Comparison of ENCODE assay signal across 8 mouse cellular contexts in genomic region chr2:84827283-84827920, GRCm38 (mm10). TPM values are rescaled to one million over a fixed set of nuclear protein-coding genes. Genes with fewer than 3 reads are reported as not detected.
A peak's percentile ranks its signal among the peaks of the same experiment; 100 is the strongest.
DNase-seq lines count a peak whose midpoint lies in the region; ATAC-seq and TF ChIP-seq lines count a peak whose summit lies in the region.

No protein-coding gene starts in this region.

- H3K9me3 ChIP-seq in G1E (replicated peaks): no peaks in the 10 kb centered on the region
- H3K9me3 ChIP-seq in hindbrain, embryonic 10.5 days: no peaks in the 10 kb centered on the region
- no peaks in the 10 kb centered on the region for H3K9me3 ChIP-seq in limb, embryonic 15.5 days

- no peak for ATAC-seq in CD4-positive, CD25-positive, alpha-beta regulatory T cell, adult 4 months
- peak; percentile 50 for ATAC-seq in G1E (ENCODE audit: extremely low read depth, insufficient number of reproducible peaks, low FRiP score, poor library complexity, severe bottlenecking)
- ATAC-seq in limb, embryonic 15.5 days (ENCODE audit: insufficient number of reproducible peaks, low FRiP score, low TSS enrichment, low read depth): no peak

- no peak for TF ChIP-seq CTCF in G1E (IDR thresholded peaks at IDR 0.05; ENCODE audit: low read depth, low read length)
- TF ChIP-seq CTCF in small intestine, adult 2 months (IDR thresholded peaks at IDR 0.05; ENCODE audit: extremely low read depth, insufficient read length, insufficient replicate concordance, low read depth, low read length): no peak

- TF ChIP-seq POLR2A in small intestine, adult 2 months (IDR thresholded peaks at IDR 0.05; ENCODE audit: low read depth, low read length): peak; percentile 15; the same call in 1 of the 2 replicates

- H3K27ac ChIP-seq in hindbrain, embryonic 10.5 days: peak overlapping the region; percentile 83
- no peak overlapping the region for H3K27ac ChIP-seq in limb, embryonic 15.5 days
- peak overlapping the region; percentile 75 for H3K27ac ChIP-seq in small intestine, adult 2 months (ENCODE audit: insufficient read depth, low read depth, low read length)

- peak overlapping the region; percentile 80 for H3K4me3 ChIP-seq in G1E (ENCODE audit: low read depth, low read length)
- H3K4me3 ChIP-seq in hindbrain, embryonic 10.5 days: peak overlapping the region; percentile 93
- peak overlapping the region; percentile 83 for H3K4me3 ChIP-seq in limb, embryonic 15.5 days
- peak overlapping the region; percentile 89 for H3K4me3 ChIP-seq in small intestine, adult 2 months (ENCODE audit: low read depth, low read length)

- H3K27me3 ChIP-seq in G1E (ENCODE audit: insufficient read depth, low read length): peaks cover 6% of the 10 kb centered on the region
- no peaks in the 10 kb centered on the region for H3K27me3 ChIP-seq in hindbrain, embryonic 10.5 days (ENCODE audit: insufficient read depth, poor library complexity, severe bottlenecking)
- H3K27me3 ChIP-seq in limb, embryonic 15.5 days: no peaks in the 10 kb centered on the region
- no peaks in the 10 kb centered on the region for H3K27me3 ChIP-seq in small intestine, adult 2 months (ENCODE audit: control insufficient read depth, insufficient read depth, low read length)

- H3K36me3 ChIP-seq in G1E (replicated peaks): peaks cover 39% of the 10 kb centered on the region
- H3K36me3 ChIP-seq in hindbrain, embryonic 10.5 days: peaks cover 31% of the 10 kb centered on the region
- peaks cover 12% of the 10 kb centered on the region; the same call in 1 of the 2 replicates for H3K36me3 ChIP-seq in limb, embryonic 15.5 days
- H3K36me3 ChIP-seq in small intestine, adult 2 months (ENCODE audit: control insufficient read depth, insufficient read depth, low read length): peaks cover 6% of the 10 kb centered on the region; the same call in 1 of the 2 replicates

- DNase-seq in CD4-positive, CD25-positive, alpha-beta regulatory T cell, adult 2 months (ENCODE audit: low read depth, low spot score): peak; percentile 40
- DNase-seq in G1E (ENCODE audit: low spot score): peak; percentile 35
- DNase-seq in embryo, embryonic 11 days: peak; percentile 24
- DNase-seq in hindbrain, embryonic 10.5 days (ENCODE audit: low spot score): peak; percentile 12
- DNase-seq in natural killer cell, adult 2 months (ENCODE audit: low spot score in 2 of 2): no peak

- peak overlapping the region; percentile 50 for H3K9ac ChIP-seq in limb, embryonic 15.5 days

- WGBS in hindbrain, embryonic 10.5 days: 1% methylated on average over 29 of the region's 29 CpGs
- WGBS in limb, embryonic 15.5 days: under 1% methylated on average over 29 of the region's 29 CpGs
- WGBS in small intestine, adult 2 months: 1% methylated on average over 29 of the region's 29 CpGs

- peaks cover 52% of the 10 kb centered on the region for H3K4me1 ChIP-seq in G1E (ENCODE audit: insufficient read depth, low read depth, low read length)
- peaks cover 14% of the 10 kb centered on the region for H3K4me1 ChIP-seq in hindbrain, embryonic 10.5 days (replicated peaks)
- H3K4me1 ChIP-seq in limb, embryonic 15.5 days: peaks cover 15% of the 10 kb centered on the region
- H3K4me1 ChIP-seq in small intestine, adult 2 months (ENCODE audit: control insufficient read depth, insufficient read depth, insufficient read length, low read length): peaks cover 9% of the 10 kb centered on the region

- H3K4me2 ChIP-seq in limb, embryonic 15.5 days: peak overlapping the region; percentile 87

RNA-seq across cellular contexts. Expression of gene Timm10, which starts 0.6 kb away (rescaled TPM):
- 10 to 100 TPM; 34.7 to 40.8 TPM for polyA plus RNA-seq in CD4-positive, CD25-positive, alpha-beta regulatory T cell, adult 4 months (2017; shearing (Covaris generic))
- total RNA-seq in G1E (2014; fragmentation: Nextera tagmentation) (13.5 and 21.0 TPM in 2 replicates), G1E (2017) (51.5 and 54.9 TPM in 2 replicates)
- polyA plus RNA-seq in G1E (2012): 13.3 and 19.5 TPM in 2 replicates
- polyA plus RNA-seq in hindbrain, embryonic 10.5 days (2016; fragmentation: Nextera tagmentation; extraction: Ambion mirVana): 56.3 and 58.9 TPM in 2 replicates
- polyA plus RNA-seq in limb, embryonic 15.5 days (2015; fragmentation: Nextera tagmentation; extraction: Ambion mirVana): 45.0 and 49.8 TPM in 2 replicates
- 28.6 and 32.0 TPM in 2 replicates for polyA plus RNA-seq in small intestine, adult 2 months (2012; rRNA removed)

RNA-seq across cellular contexts. Expression of gene Smtnl1, which starts 5.0 kb away (rescaled TPM):
- polyA plus RNA-seq in CD4-positive, CD25-positive, alpha-beta regulatory T cell, adult 4 months (2017; shearing (Covaris generic)): not detected
- total RNA-seq in G1E (2014; fragmentation: Nextera tagmentation) (not detected in 2 replicates), G1E (2017) (not detected in 2 replicates)
- not detected in 2 replicates for polyA plus RNA-seq in G1E (2012)
- 0.09 and 0.14 TPM in 2 replicates for polyA plus RNA-seq in hindbrain, embryonic 10.5 days (2016; fragmentation: Nextera tagmentation; extraction: Ambion mirVana)
- polyA plus RNA-seq in limb, embryonic 15.5 days (2015; fragmentation: Nextera tagmentation; extraction: Ambion mirVana): 0.76 and 3.4 TPM in 2 replicates
- polyA plus RNA-seq in small intestine, adult 2 months (2012; rRNA removed): 0.06 TPM in 1 of 2 replicates, not detected in the other

RNA-seq across cellular contexts. Expression of gene Slc43a1, which starts 11.2 kb away (rescaled TPM):
- polyA plus RNA-seq in CD4-positive, CD25-positive, alpha-beta regulatory T cell, adult 4 months (2017; shearing (Covaris generic)): 1 to 10 TPM; 3.8 to 4.7 TPM
- total RNA-seq in G1E (2014; fragmentation: Nextera tagmentation): 0.29 and 62.5 TPM in 2 replicates
- 0.05 and 0.12 TPM in 2 replicates for total RNA-seq in G1E (2017)
- 0.03 TPM in 1 of 2 replicates, not detected in the other for polyA plus RNA-seq in G1E (2012)
- 23.1 and 28.6 TPM in 2 replicates for polyA plus RNA-seq in hindbrain, embryonic 10.5 days (2016; fragmentation: Nextera tagmentation; extraction: Ambion mirVana)
- 14.5 and 16.5 TPM in 2 replicates for polyA plus RNA-seq in limb, embryonic 15.5 days (2015; fragmentation: Nextera tagmentation; extraction: Ambion mirVana)
- 1.8 and 4.4 TPM in 2 replicates for polyA plus RNA-seq in small intestine, adult 2 months (2012; rRNA removed)

RNA-seq across cellular contexts. Expression of gene Ube2l6, which starts 28.8 kb away (rescaled TPM):
- 100 to 1,000 TPM in 1 of 2 experiments, 10 to 100 TPM in 1; 89.3 to 121 TPM for polyA plus RNA-seq in CD4-positive, CD25-positive, alpha-beta regulatory T cell, adult 4 months (2017; shearing (Covaris generic))
- total RNA-seq in G1E (2014; fragmentation: Nextera tagmentation) (37.2 and 74.5 TPM in 2 replicates), G1E (2017) (20.2 and 22.5 TPM in 2 replicates)
- polyA plus RNA-seq in G1E (2012): 1.2 and 2.5 TPM in 2 replicates
- 37.2 and 41.6 TPM in 2 replicates for polyA plus RNA-seq in hindbrain, embryonic 10.5 days (2016; fragmentation: Nextera tagmentation; extraction: Ambion mirVana)
- 45.5 and 49.2 TPM in 2 replicates for polyA plus RNA-seq in limb, embryonic 15.5 days (2015; fragmentation: Nextera tagmentation; extraction: Ambion mirVana)
- 28.6 and 85.7 TPM in 2 replicates for polyA plus RNA-seq in small intestine, adult 2 months (2012; rRNA removed)

RNA-seq across cellular contexts. Expression of gene Serping1, which starts 52.2 kb away (rescaled TPM):
- not detected for polyA plus RNA-seq in CD4-positive, CD25-positive, alpha-beta regulatory T cell, adult 4 months (2017; shearing (Covaris generic))
- total RNA-seq in G1E (2014; fragmentation: Nextera tagmentation): not detected in 2 replicates
- total RNA-seq in G1E (2017): not detected in 2 replicates
- polyA plus RNA-seq in G1E (2012): not detected in 2 replicates
- polyA plus RNA-seq in hindbrain, embryonic 10.5 days (2016; fragmentation: Nextera tagmentation; extraction: Ambion mirVana): 29.4 and 43.1 TPM in 2 replicates
- polyA plus RNA-seq in limb, embryonic 15.5 days (2015; fragmentation: Nextera tagmentation; extraction: Ambion mirVana): 47.0 and 55.8 TPM in 2 replicates
- polyA plus RNA-seq in small intestine, adult 2 months (2012; rRNA removed): 66.5 and 97.6 TPM in 2 replicates

Comparison
In these comparisons a context has a peak if more than half of its experiments do, and no peak if none do; other contexts are left out.
1. DNase-seq: peak in CD4-positive, CD25-positive, alpha-beta regulatory T cell, adult 2 months (single experiment), G1E (single experiment), embryo, embryonic 11 days (single experiment) and hindbrain, embryonic 10.5 days (single experiment); none in natural killer cell, adult 2 months (0 of 2).
2. Peak in every context shown above with its lines, with median percentiles within 50 percentile points of each other: H3K4me3 ChIP-seq.